Mouse (Mus musculus): Measurements from ENCODE around the gene Slfn5. TPM values are rescaled to one million over a fixed set of nuclear protein-coding genes. Genes with fewer than 3 reads are reported as not detected.

Gene Slfn5
- polyA plus RNA-seq, 1 experiment from 2014 or later, result 3.9 TPM

Small RNAs within 50 kb of the gene (microRNA-seq; reads per million reads assigned to microRNA genes)
- gene Mir7679 (ENCODE audit: borderline number of aligned reads), result not detected

Other genes starting within 250 kb of the Slfn5 start
- 0.33 and 0.43 TPM in 2 replicates for gene Cct6b, start 187.0 kb upstream of the Slfn5 start, polyA plus RNA-seq (2014; fragmentation: Nextera tagmentation; extraction: Ambion mirVana)
- 29.7 and 31.6 TPM in 2 replicates for gene Zfp830, start 187.0 kb upstream of the Slfn5 start, polyA plus RNA-seq (2014; fragmentation: Nextera tagmentation; extraction: Ambion mirVana)
- 32.9 and 34.2 TPM in 2 replicates for gene Lig3, start 170.2 kb upstream of the Slfn5 start, polyA plus RNA-seq (2014; fragmentation: Nextera tagmentation; extraction: Ambion mirVana)
- 9.7 and 10.2 TPM in 2 replicates for gene Rffl, start 80.1 kb upstream of the Slfn5 start, polyA plus RNA-seq (2014; fragmentation: Nextera tagmentation; extraction: Ambion mirVana)
- 14.5 and 15.0 TPM in 2 replicates for gene Rad51d, start 60.7 kb upstream of the Slfn5 start, polyA plus RNA-seq (2014; fragmentation: Nextera tagmentation; extraction: Ambion mirVana)
- 0.30 and 0.47 TPM in 2 replicates for gene Fndc8, start 59.2 kb upstream of the Slfn5 start, polyA plus RNA-seq (2014; fragmentation: Nextera tagmentation; extraction: Ambion mirVana)
- 24.3 and 30.7 TPM in 2 replicates for gene Nle1, start 42.9 kb upstream of the Slfn5 start, polyA plus RNA-seq (2014; fragmentation: Nextera tagmentation; extraction: Ambion mirVana)
- 37.1 and 44.5 TPM in 2 replicates for gene Unc45b, start 40.8 kb upstream of the Slfn5 start, polyA plus RNA-seq (2014; fragmentation: Nextera tagmentation; extraction: Ambion mirVana)
- gene Slfn9, start 40.5 kb downstream of the Slfn5 start, polyA plus RNA-seq (2014; fragmentation: Nextera tagmentation; extraction: Ambion mirVana), result 16.6 and 17.1 TPM in 2 replicates
- 1.0 and 1.4 TPM in 2 replicates for gene Slfn8, start 69.5 kb downstream of the Slfn5 start, polyA plus RNA-seq (2014; fragmentation: Nextera tagmentation; extraction: Ambion mirVana)
- gene Slfn2, start 113.8 kb downstream of the Slfn5 start, polyA plus RNA-seq (2014; fragmentation: Nextera tagmentation; extraction: Ambion mirVana), result 7.1 and 9.6 TPM in 2 replicates
- gene Slfn1, start 165.5 kb downstream of the Slfn5 start, polyA plus RNA-seq (2014; fragmentation: Nextera tagmentation; extraction: Ambion mirVana), result 0.29 and 0.50 TPM in 2 replicates
- 0.08 and 0.26 TPM in 2 replicates for gene Slfn4, start 223.8 kb downstream of the Slfn5 start, polyA plus RNA-seq (2014; fragmentation: Nextera tagmentation; extraction: Ambion mirVana)
- gene Slfn3, start 240.0 kb downstream of the Slfn5 start, polyA plus RNA-seq (2014; fragmentation: Nextera tagmentation; extraction: Ambion mirVana), result 1.7 TPM in 2 replicates